Mouse (Mus musculus) left cerebral cortex, postnatal 14 days (tissue): ENCODE results near the gene Dlec1. TPM values are rescaled to one million over a fixed set of nuclear protein-coding genes. Genes with fewer than 3 reads are reported as not detected.

Source experiments
- DNase-seq, 2 experiments: peaks; one replicate each; pipeline ENCODE4 v3.0.0; 2021 to 2022; ENCODE audit warnings: low spot score in 2 of 2, mixed read lengths in 1 of 2
- intact Hi-C: fragments of 180-260 bp; cut with DNase I; formaldehyde crosslinking; loops from one replicate; pipeline ENCODE4 v1.15.1; 2025
- long read RNA-seq, 2 experiments: library from polyadenylated mRNA; stranded (forward); transcript quantifications; one replicate each; pipeline ENCODE4 v2.0.0; 2021
- total RNA-seq, 2 experiments: library from RNA; stranded (reverse); gene quantifications; 2 replicates each; pipeline ENCODE4 v1.2.3; 2021

Gene Dlec1
- 1 to 10 TPM; 1.8 to 3.1 TPM for total RNA-seq
- long read RNA-seq, experiment 1, result 0 reads
- long read RNA-seq, experiment 2, partial matches to known transcripts, result 0 of 1 reads
- long read RNA-seq, experiment 2, other reads (novel, unspliced or antisense), result 1 of 1 reads

- intact Hi-C loops, result loop anchor here (10.0 kb wide), 1 partner anchor 223 kb away; the partner anchor contains the start of gene Oxsr1
- peak; percentile 77 to 81 for DNase-seq
These were observed at the start of gene Dlec1 for GRCm38 (mm10) chr9:119101992-119102782. Gene Dlec1, plus strand, starts transcription at chr9:119102478.

DNA sequence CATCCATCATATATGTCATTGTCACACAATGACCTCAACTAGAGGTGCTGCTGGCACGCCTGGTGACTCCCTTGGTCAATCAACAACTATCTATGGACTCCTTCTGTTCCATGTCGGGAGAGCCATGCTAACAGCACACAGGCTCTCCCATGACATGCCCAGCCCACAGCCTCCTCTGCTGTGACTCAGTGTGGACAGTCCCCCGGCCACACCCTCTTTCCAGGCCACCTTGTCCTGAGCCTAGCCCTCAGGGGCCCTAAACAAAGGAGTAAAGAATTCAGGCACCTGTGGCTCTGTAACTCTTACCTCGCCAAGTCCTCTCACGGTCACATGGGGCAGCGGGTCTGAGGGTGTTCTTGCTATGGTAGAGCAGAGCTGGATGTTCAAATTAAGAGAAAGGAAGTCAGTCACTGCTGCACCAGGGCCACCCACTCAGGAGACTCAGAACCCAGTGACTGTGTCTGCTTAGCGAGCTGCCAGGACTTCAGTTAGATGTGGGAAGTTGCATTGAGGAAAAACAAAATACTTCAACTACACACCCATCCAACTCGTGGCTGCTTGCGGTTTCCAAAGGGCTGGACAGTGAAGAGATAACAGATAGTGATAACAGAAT, 48.2 kb upstream of the Dlec1 start:
- DNase-seq, result no peak
- intact Hi-C loops, result no loop called here

- no peak for DNase-seq
- intact Hi-C loops, result no loop called here
These were observed 46.9 kb upstream of the Dlec1 start for GRCm38 (mm10) chr9:119055336-119055735.

DNA sequence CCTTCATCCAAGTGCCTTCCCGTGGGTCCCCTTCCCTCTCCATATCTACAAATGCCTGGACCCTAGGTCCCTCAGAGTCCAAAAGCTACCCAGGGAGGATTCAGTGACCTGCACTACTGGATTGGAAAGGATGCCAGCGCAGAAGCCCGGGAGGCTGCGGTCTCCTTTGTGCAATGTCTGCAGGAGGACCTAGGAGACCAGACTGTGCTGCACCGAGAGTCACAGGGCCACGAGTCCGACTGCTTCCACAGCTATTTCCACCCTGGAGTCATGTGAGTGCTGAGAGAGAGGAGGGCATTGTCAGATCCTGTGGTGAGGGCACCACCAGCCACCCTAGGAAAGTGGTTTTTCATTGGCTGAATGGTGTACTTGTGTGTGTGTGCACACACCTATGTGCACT, 44.0 kb upstream of the Dlec1 start:
- DNase-seq, result no peak
- intact Hi-C loops, result no loop called here

DNA sequence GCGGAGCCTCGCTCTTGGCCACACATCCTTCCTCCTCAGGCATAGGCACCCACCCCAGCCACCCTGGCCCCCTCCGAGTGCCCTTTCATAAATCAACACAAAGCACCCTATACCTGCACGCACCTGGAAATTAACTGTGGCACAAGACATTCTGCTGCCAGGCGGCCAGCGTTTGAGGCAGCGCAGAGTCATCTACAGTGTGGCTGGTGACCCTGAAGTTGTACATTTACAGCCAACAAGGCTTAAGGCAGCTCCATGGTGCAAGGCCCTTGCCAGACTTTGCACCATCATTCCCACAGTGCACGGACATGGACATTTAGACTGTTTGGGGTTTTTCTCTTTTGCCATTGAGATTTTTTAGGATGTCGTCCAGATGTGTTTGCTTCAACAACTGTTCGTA, 41.6 kb upstream of the Dlec1 start:
- intact Hi-C loops, result no loop called here
- DNase-seq, result no peak

GRCm38 (mm10) chr9:119063036-119063644, 39.1 kb upstream of the Dlec1 start:
- intact Hi-C loops, result no loop called here

GRCm38 (mm10) chr9:119064296-119064695, 38.0 kb upstream of the Dlec1 start:
- no peak for DNase-seq
- intact Hi-C loops, result no loop called here

More at GRCm38 (mm10) chr9:119063036-119063644, 39.1 kb upstream of the Dlec1 start:
- no peak for DNase-seq

DNA sequence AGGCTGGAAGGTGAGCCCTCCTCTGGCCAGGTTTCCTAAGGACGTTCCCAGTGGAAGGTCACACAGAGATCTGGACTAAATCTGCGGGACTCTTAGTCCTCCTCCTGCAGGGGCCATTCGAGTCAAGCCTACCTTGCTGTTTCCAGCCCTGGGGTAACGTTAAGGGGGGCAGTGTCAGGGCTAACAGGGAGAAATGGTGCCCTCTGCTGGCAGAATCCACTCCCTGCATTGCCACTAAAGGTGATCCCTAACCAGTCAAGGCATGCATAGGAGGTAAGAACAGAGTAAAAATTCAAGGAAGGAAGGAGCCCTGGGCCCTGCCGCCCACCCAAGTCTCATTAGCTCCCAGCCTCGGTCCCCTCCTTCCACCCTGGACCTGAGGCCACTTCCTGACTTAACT, 34.7 kb upstream of the Dlec1 start:
- DNase-seq, result peak; percentile 87 to 90
- intact Hi-C loops, result loop anchor here (2.0 to 5.0 kb wide), 2 partner anchors 147 to 480 kb away; no protein-coding TSS in a partner anchor

DNA sequence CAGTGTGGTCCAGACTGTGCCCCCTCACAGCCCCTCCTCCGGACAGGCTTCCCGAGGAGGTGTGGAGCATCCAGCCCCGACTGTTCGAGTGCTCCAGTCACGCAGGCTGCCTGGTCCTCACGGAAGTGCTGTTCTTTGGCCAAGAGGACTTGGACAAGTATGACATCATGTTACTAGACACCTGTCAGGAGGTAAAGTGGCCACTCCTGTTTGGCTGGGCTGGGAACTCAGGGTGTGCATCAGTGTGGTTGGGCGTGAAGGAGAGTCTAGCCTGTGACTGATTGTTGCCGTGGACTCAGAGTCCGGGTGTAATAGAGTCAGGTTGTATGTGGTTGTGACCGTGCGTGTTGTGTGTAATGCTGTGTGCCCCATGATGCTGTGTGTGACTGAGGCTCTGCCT, 34.0 kb upstream of the Dlec1 start:
- intact Hi-C loops, result loop anchor here (5.0 kb wide), 1 partner anchor 481 kb away; no protein-coding TSS in a partner anchor
- no peak for DNase-seq

GRCm38 (mm10) chr9:119070173-119070825, 32.0 kb upstream of the Dlec1 start:
- no peak for DNase-seq
- intact Hi-C loops, result no loop called here

- no peak for DNase-seq
- intact Hi-C loops, result no loop called here
These were observed 30.5 kb upstream of the Dlec1 start for GRCm38 (mm10) chr9:119071786-119072185.

- no peak for DNase-seq
- intact Hi-C loops, result no loop called here
These were observed 28.9 kb upstream of the Dlec1 start for GRCm38 (mm10) chr9:119073184-119073895.

GRCm38 (mm10) chr9:119075685-119076084, 26.6 kb upstream of the Dlec1 start:
- intact Hi-C loops, result no loop called here
- no peak for DNase-seq

GRCm38 (mm10) chr9:119080040-119080675, 22.1 kb upstream of the Dlec1 start:
- intact Hi-C loops, result no loop called here
- no peak for DNase-seq

- no peak for DNase-seq
- intact Hi-C loops, result no loop called here
These were observed 20.2 kb upstream of the Dlec1 start for GRCm38 (mm10) chr9:119082039-119082438.

DNA sequence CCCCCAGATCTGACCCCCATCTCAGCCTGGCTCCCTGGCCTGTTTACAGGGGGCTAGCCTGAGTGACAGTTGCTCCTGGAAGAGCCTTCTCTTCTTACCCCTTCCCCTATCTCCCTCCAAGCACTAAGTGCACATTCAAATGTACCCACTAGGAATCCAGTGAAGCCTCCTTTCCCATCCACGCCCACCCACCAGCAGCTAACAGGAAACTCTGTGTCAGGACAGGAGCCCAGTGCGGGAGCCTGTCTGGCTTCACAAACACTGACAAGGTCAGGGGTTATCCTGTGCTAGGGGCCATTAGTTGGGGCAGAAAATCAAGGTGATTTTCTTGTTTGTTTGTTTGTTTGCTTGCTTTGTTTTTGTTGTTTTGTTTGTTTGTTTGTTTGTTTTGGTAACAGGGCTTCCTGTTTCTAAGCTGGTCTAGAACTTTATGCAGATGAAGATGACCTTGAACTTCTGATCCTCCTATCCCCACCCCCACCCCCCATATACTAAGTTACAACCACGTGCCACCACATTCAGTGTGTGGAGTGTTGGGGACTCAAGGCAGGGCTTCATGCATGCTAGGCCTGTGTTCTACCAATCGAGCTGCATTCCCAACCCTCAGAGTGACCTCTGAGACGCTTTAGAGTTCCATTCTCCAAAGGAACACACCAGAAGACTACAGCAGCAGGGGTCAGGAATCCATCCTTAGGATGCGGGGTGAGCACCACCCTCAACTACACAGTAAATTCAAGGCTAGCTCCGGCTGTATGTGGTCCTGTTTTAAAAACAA, 19.4 kb upstream of the Dlec1 start:
- DNase-seq, result no peak
- intact Hi-C loops, result no loop called here

- DNase-seq, result no peak
- intact Hi-C loops, result no loop called here
These were observed 18.3 kb upstream of the Dlec1 start for GRCm38 (mm10) chr9:119083966-119084365.

DNA sequence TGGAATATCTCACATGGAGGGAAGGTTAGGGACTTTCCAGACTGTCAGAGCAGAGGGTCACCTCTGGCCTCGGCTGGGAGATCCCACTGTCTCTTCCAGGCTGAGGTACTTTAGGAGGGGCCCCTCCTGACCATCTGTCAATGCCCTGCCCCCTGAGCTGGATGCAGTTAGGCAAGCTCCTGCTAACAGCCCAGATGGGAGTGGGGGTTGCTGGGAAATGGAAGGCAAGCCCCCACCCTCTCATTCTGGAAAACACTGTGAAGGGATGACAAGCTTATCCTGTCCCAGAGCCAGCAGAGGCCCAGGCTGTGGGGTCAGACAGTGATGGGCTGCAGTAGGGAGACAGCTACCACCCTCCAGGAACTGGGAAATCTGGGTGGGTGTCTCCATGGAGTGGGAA, 15.8 kb upstream of the Dlec1 start:
- DNase-seq, result no peak
- intact Hi-C loops, result no loop called here
